Mouse (Mus musculus) ovary, adult 18-20 months (tissue): ENCODE results near the gene Pgf.

Experiments used
- DNase-seq: peaks from one replicate; pipeline ENCODE4 v3.0.0; 2022; ENCODE audit warnings: low spot score, mixed read lengths

The Pgf gene

GRCm38 (mm10) chr12:85192461-85193108 lies 15.0 kb upstream of the Pgf start:
- DNase-seq, result peak; percentile 15

DNA sequence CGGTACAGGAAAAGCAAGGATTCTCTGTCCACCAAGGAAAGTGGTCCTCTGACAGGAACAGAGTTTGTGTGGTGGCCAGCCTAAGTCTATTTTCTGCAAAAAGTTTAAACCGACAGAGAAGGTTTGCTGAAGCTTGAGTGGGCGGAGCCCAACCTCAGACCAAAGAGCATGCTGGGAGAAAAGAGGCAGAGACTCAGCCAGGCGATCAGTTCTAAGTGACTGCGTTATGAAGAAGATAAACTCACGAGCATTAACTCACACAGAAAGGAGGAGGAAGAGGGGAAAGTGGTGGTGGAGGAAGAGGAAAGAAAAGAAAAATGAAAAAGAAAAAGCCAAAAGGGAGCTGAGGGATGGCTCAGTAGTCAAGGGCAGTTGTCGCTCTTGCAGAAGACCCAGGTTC lies 12.7 kb upstream of the Pgf start:
- DNase-seq, result no peak

DNA sequence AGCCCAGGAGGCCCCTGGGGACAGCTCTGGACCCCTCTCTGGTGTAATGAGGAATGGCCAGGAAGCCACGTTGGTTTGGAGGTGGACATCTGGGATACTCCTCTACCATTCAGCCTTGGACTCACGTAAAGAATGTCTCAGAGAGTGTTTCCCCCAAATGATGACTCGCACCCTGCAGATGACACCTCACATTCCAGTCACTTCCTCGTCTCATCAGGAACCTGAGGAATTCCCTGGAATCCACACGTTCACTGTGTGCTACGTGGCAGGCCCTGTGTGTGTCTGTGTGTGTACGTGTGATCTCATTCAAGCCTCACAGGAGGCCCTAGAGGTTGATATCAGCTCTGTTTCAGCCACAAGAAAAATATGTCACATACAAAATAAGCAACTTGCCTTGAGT lies 8.8 kb upstream of the Pgf start:
- no peak for DNase-seq

DNA sequence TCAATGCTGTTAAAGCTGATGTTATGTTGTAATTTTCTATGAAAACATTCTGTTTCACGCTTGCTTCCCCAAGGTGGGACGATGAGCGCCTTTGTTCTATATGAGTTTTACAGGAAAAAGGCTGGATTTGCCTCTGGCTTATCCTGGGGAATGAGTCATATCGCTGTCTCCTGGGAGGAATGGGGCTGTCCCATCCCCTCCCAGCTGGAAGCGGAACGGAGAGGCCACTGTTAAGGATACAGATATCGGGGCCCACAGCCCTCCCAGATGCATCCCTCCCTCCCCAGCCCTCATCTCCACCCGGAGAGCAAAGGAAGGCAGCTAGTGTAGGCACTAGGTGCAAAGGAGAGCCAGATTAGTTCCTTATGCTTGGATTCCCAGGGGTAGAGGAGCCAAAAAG lies 8.2 kb upstream of the Pgf start:
- DNase-seq, result no peak

DNA sequence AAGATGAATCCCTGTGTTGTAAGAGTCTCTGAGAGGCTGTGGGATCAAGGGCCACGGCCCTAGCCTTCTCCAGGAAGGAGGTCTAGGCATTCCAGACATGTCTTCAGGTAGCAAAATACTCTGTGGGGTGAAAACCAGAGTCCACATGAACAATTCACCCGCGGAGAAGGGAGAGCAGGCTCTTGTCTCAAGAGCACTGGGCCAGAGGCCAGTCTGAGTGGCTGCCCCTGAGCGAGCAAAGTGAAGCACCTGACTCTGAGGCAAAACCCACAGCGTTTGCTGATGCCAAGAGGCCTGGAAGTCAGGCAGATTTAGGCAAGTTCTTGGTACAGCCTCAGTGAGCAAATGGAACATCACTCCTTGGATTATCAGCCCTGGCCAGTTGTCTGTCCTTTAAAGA lies 6.5 kb upstream of the Pgf start:
- DNase-seq, result no peak

- no peak for DNase-seq
These were observed 5.3 kb upstream of the Pgf start for GRCm38 (mm10) chr12:85182898-85183297.

DNA sequence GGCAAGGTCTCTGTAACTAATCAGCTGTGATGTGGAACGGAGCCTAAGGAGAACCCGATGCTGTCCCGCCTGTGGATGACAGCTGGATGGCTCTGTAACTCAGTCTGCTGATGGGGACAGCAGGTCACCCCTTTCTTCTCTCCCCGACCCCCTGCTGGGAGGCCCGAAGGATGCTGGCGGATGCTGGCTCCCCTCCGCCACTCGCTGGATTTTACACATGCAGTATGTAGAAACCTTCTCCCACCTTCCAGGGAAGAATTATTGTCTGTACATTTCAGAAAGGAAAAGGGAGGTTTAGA lies 4.7 kb upstream of the Pgf start:
- no peak for DNase-seq

DNA sequence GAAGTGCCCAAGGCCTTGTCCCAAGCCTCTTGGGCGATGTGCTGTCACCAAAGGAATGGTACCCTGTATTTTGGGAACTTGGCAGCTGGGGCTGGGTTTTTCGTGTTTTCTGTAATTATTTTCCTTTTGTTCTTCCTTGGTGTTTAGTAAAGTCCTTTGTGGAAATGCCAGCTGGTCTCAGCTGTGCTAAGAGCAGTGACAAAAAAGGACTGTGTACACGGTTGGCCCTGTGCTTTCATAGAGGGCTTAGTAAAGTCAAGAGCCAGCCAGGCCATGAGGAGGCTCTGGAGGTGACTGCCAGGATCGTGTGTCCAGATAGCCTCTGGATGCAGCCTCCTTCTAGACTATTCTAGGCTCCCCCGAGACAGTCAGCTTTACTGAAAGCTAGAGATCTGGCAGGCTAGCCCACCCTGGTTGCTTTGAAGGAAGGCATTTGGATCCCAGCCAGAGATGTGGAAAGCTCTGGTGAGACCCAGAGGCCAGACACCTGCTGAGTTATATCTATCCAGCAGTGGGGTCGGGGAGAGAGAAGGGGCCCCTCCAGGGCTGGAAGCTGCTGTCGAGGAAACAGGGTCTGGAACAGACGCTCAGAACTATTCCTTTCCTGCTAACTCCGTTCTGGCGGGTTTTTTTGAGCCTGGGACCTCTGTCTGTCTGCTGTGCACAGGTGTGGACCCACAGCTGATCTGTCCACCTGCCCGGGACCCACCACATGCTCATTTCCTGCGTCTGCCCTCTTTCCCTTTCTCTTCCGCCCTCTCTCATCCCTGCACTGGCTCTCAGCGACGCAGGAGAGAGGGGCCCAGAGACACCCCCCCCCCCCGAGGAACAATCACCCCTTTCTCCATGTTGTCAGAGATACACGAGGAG lies 4.1 kb upstream of the Pgf start:
- DNase-seq, result no peak

DNA sequence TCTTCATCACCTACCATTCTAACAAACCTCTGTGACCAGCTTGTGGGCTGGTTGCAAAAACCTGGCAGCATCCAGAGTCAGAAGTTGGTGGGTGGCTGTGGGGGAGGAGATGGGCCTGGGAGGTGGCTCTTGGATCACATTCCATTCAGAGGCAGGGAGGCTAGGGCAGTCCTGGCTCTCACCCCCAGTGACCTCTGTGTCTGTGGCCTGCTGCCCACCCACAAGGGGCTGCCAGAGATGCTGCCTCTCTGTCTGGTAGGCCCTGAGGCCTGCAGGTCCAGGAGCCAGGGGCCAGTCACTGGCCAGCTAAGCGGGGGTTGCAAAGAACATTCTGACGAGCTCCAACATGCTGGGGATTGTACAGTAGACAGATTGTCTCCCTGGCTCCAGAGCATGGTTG lies 704 bp upstream of the Pgf start:
- no peak for DNase-seq

DNA sequence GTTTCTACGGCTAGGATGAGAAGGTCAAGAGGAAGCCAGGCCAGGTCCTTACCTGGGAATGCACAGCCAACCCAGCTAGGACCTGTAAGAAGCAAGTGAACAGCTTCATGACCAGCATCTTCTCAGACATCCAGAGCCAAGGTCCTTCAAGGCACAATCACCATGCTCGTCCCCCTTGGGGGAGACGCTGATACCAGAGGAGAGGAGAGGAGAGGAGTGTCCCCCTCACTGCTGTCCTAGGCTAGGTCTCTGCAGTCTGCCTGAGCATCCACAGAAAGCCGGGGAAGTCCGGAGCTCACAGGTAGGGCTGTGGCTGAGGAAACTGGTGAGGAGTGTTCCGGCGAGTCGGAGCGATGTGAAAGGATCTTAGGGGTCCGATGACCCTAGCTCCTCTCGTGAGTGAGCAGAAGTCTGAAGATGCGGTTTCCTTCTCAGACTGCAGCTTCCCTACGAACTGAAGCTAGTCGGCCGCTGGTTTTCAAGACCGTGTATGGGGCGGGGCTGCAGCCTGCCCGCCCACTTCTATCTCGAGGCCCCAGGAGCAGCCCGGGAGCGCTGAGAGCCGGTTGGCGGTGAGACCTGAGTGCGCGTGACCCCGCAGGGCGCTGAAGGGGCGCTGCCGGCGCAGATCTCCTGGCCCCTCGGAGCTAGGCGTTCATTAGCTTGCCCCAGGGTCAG lies 605 bp downstream of the Pgf start:
- no peak for DNase-seq

GRCm38 (mm10) chr12:85175926-85176845 lies 1.4 kb downstream of the Pgf start:
- no peak for DNase-seq

DNA sequence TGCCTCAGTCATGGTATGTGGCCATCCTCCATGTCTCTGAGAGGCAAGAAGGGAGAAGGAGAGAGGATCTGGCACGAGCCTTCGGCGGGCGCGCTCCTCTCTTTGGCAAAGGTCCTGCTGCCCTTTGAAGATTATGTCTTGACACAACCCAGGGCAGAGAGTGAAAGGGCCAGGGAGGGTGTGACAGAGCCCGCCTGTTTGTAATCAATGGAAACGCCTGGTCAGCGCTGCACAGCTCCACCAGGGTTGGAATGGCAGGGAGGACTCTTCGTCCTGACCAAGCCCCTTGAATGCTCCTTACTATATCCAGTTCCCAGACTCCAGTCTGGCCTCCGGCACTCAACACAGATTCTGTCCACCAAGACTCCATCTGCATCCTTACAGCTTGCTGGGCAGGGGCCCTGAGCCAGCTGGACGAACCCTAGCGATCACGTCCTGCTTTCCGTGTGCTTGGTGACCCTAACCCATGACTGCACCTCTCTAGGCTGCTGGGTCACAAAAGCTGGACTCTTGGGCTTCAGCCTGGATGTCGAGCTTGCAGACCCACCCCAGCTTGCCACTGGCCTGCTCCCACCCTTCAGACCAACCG lies 2.4 kb downstream of the Pgf start:
- DNase-seq, result no peak

- DNase-seq, result no peak
These were observed 3.6 kb downstream of the Pgf start for GRCm38 (mm10) chr12:85174016-85174415.

- no peak for DNase-seq
These were observed 6.7 kb downstream of the Pgf start for GRCm38 (mm10) chr12:85170948-85171307.

DNA sequence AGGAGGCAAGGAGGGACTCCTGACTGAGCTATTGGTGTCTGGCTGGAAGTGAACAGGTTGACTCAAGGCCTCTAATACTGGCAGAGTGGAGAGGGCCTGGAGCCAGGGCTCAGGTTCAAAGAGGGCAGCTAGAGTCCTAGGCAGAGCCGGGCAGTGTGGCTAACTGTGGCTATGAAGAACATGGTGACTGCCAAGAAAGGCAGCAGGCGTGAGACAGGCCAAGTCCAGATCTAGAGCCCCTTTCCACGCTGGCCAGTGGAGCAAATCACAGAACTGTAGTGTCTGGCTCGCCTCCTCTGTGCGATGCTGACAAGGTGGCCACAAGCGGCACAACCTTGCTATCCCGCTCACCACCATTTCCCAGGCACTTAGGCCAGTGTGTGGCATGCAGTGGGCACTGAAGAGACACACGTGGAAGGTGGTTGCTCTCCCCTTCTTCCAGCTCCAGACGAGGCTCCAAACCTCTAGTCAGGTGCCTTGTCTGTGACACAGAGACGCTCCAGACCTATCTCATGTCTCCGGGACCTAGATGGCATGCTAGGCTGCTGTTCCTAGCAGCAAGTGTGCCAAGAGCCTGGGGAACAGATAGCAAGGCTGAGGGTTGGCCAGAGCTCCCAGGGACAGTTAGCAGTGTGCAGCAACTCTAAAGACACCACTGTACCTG lies 7.2 kb downstream of the Pgf start:
- DNase-seq, result no peak

GRCm38 (mm10) chr12:85169877-85170276 lies 7.7 kb downstream of the Pgf start:
- DNase-seq, result no peak

DNA sequence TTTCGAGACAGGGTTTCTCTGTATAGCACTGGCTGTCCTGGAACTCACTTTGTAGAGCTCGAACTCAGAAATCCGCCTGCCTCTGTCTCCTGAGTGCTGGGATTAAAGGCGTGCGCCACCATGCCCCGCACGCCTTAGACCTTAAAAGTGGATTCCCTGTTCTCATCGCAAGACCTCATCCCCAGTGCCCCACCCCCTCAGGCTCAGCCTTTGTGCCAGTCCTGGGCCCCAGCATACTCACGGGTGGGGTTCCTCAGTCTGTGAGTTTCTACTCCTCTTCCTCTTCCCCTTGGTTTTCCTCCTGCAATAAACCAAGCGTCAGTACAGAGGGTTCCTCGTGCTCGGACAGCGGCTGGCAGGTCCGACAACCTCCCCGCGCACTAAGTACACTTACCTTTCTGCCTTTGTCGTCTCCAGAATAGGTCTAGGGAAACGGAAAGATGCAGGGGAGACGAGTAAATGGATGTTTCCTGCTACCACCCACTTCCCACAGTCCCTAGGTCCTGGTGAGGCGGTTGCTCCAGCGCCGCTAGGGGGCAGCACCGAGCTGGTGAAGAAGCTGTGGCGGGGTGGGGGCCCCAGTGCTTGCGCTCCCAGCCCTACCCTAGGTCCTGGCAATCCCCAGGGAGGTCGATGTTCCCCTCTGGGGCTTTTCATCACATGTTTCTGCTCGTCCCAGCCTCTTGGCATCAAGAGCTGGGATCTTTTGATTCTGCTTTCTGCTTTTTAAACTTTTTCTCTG lies 8.3 kb downstream of the Pgf start:
- no peak for DNase-seq

- no peak for DNase-seq
These were observed 11.0 kb downstream of the Pgf start for GRCm38 (mm10) chr12:85166631-85167030.

GRCm38 (mm10) chr12:85164996-85165395 lies 12.6 kb downstream of the Pgf start:
- DNase-seq, result no peak

DNA sequence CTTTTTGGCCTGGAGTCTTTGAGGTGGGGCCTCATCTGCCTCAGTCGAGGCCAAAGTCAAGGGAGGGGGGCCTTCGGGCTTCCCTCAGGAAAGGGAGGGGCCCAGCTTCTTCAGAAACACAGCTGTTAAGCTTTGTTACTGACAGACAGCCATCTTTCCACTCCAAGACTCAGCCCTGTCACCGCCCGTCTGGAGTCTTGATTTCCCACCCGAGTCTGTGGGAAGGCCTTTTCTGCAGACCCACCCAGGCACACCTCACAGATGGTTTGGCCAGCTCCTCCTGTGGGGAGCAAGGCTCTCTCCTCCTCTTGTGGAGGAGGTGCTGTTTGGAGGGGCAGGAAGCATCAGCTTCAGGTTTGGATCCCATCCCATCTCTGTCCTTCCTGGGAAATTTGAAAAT lies 18.0 kb downstream of the Pgf start:
- no peak for DNase-seq

DNA sequence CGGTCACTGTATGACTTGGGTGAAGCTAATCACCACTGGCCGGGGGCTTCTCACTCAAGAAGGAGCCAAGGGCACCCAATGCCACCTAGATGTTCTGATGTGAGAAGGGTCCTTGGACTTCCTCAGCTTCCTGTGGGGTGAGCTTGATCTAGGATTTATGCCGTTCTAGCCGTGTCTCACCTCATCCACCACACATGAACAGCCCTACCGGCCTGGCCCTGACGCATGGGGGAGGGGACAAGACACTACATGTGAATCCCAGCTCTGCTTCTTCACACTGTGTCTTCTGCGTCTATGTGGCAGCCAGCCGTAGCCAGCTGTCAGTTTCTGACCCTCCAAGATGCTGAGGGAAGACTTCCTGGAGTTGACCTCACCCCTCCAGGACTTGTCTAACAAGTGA lies 18.8 kb downstream of the Pgf start:
- no peak for DNase-seq
